Mouse (Mus musculus) limb, embryonic 13.5 days (tissue): ENCODE measurements around the gene Abcd4. TPM values are rescaled to one million over a fixed set of nuclear protein-coding genes. Genes with fewer than 3 reads are reported as not detected.

Experiments
- ATAC-seq: fragments of 200-750 bp; cut with Nextera tagmentation; 2 replicates; pipeline ENCODE4 v1.8.0; 2017; ENCODE audit warnings: low read depth, moderate number of reproducible peaks, moderate TSS enrichment; ENCODE audit not compliant: low FRiP score
- H3K27ac ChIP-seq: fragments of 300-500 bp; sonication (generic); 2 replicates; pipeline ENCODE4 v1.5.1; 2015; ENCODE audit warnings: inconsistent platforms, mild to moderate bottlenecking, moderate library complexity
- H3K27me3 ChIP-seq: fragments of 300-500 bp; sonication (generic); 2 replicates; pipeline ENCODE4 v1.6.1; 2015; ENCODE audit warnings: mild to moderate bottlenecking, inconsistent platforms
- H3K36me3 ChIP-seq: fragments of 300-500 bp; sonication (generic); 2 replicates; pipeline ENCODE4 v1.6.1; 2015; ENCODE audit warnings: inconsistent platforms, mild to moderate bottlenecking, moderate library complexity
- H3K4me1 ChIP-seq: fragments of 300-500 bp; sonication (generic); 2 replicates; pipeline ENCODE4 v1.6.1; 2015; ENCODE audit warnings: inconsistent platforms
- H3K4me2 ChIP-seq: fragments of 300-500 bp; sonication (generic); replicated peaks from 2 replicates; pipeline ENCODE4 v1.6.1; 2015; ENCODE audit warnings: inconsistent platforms, mild to moderate bottlenecking, moderate library complexity
- H3K4me3 ChIP-seq: fragments of 300-500 bp; sonication (generic); 2 replicates; pipeline ENCODE4 v1.5.1; 2015; ENCODE audit warnings: moderate library complexity, mild to moderate bottlenecking, inconsistent platforms
- H3K9ac ChIP-seq: fragments of 300-500 bp; sonication (generic); 2 replicates; pipeline ENCODE4 v1.6.1; 2015; ENCODE audit warnings: mild to moderate bottlenecking, inconsistent platforms
- H3K9me3 ChIP-seq: fragments of 300-500 bp; sonication (generic); 2 replicates; pipeline ENCODE4 v1.6.1; 2016; ENCODE audit warnings: inconsistent platforms
- WGBS: fragments of 180-500 bp; shearing (Covaris S2); methylation state at CpG from one replicate; pipeline ENCODE4 v1.1.7; 2015; 5-methylcytosine and 5-hydroxymethylcytosine counted together
- polyA plus RNA-seq: library from polyadenylated mRNA; unstranded; fragments of >200 nt; fragmentation: Nextera tagmentation; extraction: Ambion mirVana; gene quantifications from 2 replicates; pipeline ENCODE4 v1.2.1, GENCODE M21; 2015

Abcd4 gene
- polyA plus RNA-seq, 1 experiment from 2014 or later = 19.7 TPM

DNA sequence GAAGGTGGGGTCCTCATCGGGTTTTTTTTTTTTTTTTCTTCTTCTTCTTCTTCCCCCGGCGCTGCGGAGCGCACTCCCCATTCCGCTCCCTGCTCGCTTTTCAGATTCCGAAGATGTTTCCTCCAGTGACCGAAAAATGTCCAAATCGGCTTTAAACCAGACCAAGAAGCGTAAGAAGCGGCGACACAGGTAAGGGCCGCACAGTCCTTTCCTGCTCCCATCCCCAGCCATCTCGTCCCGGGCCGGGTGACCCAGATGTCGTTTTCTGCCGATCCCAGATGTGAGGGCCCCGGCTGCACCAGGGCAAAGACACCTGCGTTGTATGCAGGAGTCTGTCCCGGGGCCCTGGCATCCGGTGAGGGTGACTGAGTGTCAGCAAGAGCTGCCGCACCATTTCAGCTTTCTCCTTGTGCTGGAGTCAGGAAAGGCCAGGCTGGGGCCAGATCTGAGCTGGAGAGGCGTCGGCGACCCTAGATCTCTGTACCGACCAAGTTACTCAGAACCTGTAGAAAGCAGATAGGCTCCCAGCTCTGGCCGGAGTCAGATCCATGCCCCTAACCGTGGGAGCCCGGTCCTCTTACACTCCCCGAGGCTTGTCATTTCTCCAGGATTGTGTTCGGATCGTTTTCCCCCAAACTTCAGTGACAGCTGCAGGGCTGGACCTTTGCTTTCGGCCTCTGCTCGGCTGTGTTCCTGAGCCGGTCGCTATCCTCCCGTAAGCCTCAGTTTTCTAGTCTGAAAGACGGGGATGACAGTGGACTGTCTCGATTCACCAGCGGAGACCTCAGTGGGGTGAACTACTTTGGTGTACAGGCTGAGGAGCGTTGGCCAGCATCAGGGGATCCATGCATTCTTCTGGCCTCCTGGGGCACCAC, 45.5 kb downstream of the Abcd4 start:
- Histone ChIP-seq H3K27ac (no peak overlapping the region), H3K9ac (peak overlapping the region; percentile 8; the same call in 1 of the 2 replicates), H3K9me3 (no peaks in the 10 kb centered on the region), H3K4me3 (peak overlapping the region; percentile 21), H3K36me3 (no peaks in the 10 kb centered on the region), H3K27me3 (peaks cover 97% of the 10 kb centered on the region), H3K4me2 (peak overlapping the region; percentile 39), H3K4me1 (peaks cover 25% of the 10 kb centered on the region)
- no peak for ATAC-seq
- under 1% methylated on average over 43 of the region's 43 CpGs for WGBS

- H3K9ac ChIP-seq = no peak overlapping the region
Measured at GRCm38 (mm10) chr12:84570694-84571415, 46.4 kb downstream of the Abcd4 start.

DNA sequence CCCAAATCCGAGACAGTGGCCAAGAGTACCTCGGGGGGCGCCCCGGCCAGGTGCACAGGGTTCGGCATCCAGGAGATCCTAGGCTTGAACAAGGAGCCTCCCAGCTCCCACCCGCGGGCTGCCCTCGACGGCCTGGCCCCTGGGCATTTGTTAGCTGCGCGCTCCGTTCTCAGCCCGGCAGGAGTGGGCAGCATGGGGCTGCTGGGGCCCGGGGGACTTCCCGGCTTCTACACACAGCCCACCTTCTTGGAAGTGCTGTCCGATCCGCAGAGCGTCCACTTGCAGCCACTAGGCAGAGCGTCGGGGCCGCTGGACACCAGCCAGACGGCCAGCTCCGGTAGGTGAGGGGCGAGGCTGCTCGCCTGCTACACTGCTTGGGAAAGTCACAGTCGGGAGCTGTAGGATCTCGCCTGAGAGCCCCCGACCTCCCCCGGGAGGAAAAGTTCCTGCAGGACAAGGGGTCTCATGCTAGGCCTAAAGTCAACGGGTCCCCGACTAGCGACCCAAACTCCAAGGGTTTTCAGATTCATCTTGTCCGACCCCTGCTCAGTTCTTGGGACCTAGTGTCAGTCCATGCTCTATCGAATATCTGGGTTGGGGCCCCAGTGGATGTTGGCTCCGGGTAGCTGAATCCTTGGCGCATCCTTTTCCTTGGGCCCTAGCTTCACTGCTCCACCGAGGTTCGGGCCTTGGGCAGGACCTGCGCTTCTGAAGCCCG, 47.1 kb downstream of the Abcd4 start:
- no peaks in the 10 kb centered on the region for H3K36me3 ChIP-seq
- peaks cover 88% of the 10 kb centered on the region for H3K27me3 ChIP-seq
- peaks cover 25% of the 10 kb centered on the region for H3K4me1 ChIP-seq
- WGBS = under 1% methylated on average over 36 of the region's 40 CpGs
- H3K4me2 ChIP-seq = peak overlapping the region; percentile 50
- H3K4me3 ChIP-seq = peak overlapping the region; percentile 29
- H3K27ac ChIP-seq = no peak overlapping the region
- ATAC-seq = 0 out of 2 replicates have a peak, but pooled peaks have one; percentile 24
- no peaks in the 10 kb centered on the region for H3K9me3 ChIP-seq
- no peak overlapping the region for H3K9ac ChIP-seq

More at GRCm38 (mm10) chr12:84570694-84571415, 46.4 kb downstream of the Abcd4 start:
- no peaks in the 10 kb centered on the region for H3K9me3 ChIP-seq
- 2% methylated on average over 34 of the region's 34 CpGs for WGBS
- H3K4me2 ChIP-seq = peak overlapping the region; percentile 50
- ATAC-seq = no peak
- H3K4me3 ChIP-seq = peak overlapping the region; percentile 21
- H3K4me1 ChIP-seq = peaks cover 25% of the 10 kb centered on the region
- H3K27me3 ChIP-seq = peaks cover 95% of the 10 kb centered on the region
- H3K27ac ChIP-seq = no peak overlapping the region
- H3K36me3 ChIP-seq = no peaks in the 10 kb centered on the region

DNA sequence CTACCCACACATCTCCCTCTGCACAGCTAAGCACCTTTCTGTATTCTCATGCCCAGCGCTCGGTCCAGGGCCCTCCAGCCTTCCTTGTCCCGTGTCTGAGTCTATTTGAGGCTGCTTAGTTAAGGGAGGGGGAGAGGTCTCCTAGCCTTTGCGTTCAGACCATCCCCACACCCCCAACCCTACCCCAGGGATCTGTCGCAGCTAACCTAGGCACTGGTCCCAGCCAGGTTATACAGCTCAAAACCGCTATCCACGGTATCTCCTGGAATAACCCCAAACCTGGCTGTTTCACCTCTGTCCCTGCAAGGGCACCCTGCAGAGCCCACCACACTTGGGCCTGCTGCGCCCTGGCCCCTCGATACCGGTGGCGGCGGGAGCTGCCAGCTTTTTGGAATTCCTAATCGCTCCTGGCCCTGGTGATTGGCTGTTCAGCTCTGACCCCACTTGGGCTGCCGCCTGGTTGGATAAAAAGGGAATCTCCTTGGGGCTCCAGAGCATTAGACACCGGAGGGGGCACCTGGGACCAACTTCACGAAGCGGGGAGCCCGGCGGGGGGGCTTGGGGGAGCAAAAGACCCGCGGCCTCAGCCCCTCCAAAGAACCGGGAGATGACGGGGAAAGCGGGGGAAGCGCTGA, 47.8 kb downstream of the Abcd4 start, which contains the start of gene Vsx2:
Gene Vsx2, plus strand, starts transcription at position 427 of the 635 bp plus-strand sequence.
- no peaks in the 10 kb centered on the region for H3K9me3 ChIP-seq
- H3K4me2 ChIP-seq = peak within 1 kb of the TSS; percentile 50
- peaks cover 87% of the 10 kb centered on the region for H3K27me3 ChIP-seq
- H3K4me1 ChIP-seq = peaks cover 25% of the 10 kb centered on the region
- no peak for ATAC-seq
- no peaks in the 10 kb centered on the region for H3K36me3 ChIP-seq
- H3K4me3 ChIP-seq = peak within 1 kb of the TSS; percentile 29
- 1% methylated on average over 25 of the region's 25 CpGs for WGBS
- H3K9ac ChIP-seq = no peak within 1 kb of the TSS
- no peak within 1 kb of the TSS for H3K27ac ChIP-seq

- Histone ChIP-seq H3K27me3 (peaks cover 74% of the 10 kb centered on the region), H3K4me2 (no peak overlapping the region), H3K9ac (no peak overlapping the region), H3K4me1 (peaks cover 25% of the 10 kb centered on the region), H3K4me3 (no peak overlapping the region), H3K36me3 (no peaks in the 10 kb centered on the region), H3K27ac (no peak overlapping the region), H3K9me3 (no peaks in the 10 kb centered on the region)
- ATAC-seq = no peak
- 78% methylated on average over 6 of the region's 6 CpGs for WGBS
Measured at GRCm38 (mm10) chr12:84567576-84567975, 49.6 kb downstream of the Abcd4 start.

GRCm38 (mm10) chr12:84562558-84562957, 54.7 kb downstream of the Abcd4 start:
- Histone ChIP-seq H3K27ac (no peak overlapping the region), H3K4me1 (no peaks in the 10 kb centered on the region), H3K4me2 (no peak overlapping the region), H3K4me3 (no peak overlapping the region), H3K9ac (no peak overlapping the region), H3K9me3 (no peaks in the 10 kb centered on the region; the same call in 1 of the 2 replicates), H3K27me3 (peaks cover 23% of the 10 kb centered on the region), H3K36me3 (no peaks in the 10 kb centered on the region)
- ATAC-seq = no peak
- 52% methylated on average over 4 of the region's 4 CpGs for WGBS

DNA sequence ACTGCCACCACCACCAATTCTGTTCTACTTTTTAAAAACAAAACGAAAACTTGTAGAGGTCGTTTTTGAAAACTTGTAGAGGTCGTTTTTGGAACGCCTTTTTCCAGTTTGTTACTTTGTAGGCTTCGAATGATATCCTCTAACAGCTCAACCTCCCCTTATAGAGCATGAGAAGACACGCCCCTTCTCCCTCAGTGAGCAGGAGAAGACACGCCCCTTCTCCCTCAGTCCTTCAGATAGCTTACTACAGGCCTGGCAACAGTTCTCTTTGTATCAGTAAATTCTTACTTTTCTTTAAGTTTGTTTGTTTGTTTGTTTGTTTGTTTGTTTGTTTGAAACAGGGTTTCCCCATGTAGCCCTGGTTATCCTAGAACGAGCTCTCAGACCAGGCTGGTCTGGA, 62.0 kb downstream of the Abcd4 start:
- Histone ChIP-seq H3K27ac (no peak overlapping the region), H3K4me1 (no peaks in the 10 kb centered on the region), H3K4me3 (no peak overlapping the region), H3K9me3 (no peaks in the 10 kb centered on the region; the same call in 1 of the 2 replicates), H3K4me2 (no peak overlapping the region), H3K9ac (no peak overlapping the region), H3K36me3 (no peaks in the 10 kb centered on the region), H3K27me3 (no peaks in the 10 kb centered on the region)
- ATAC-seq = no peak
- WGBS = 57% methylated on average over 8 of the region's 8 CpGs

Other genes with a start within 250 kb of the Abcd4 start
- 10.2 and 11.6 TPM in 2 replicates for gene Entpd5, start 208.4 kb downstream of the Abcd4 start, polyA plus RNA-seq
- 1.0 and 1.3 TPM in 2 replicates for gene Bbof1, start 208.3 kb downstream of the Abcd4 start, polyA plus RNA-seq
- 27.8 and 27.9 TPM in 2 replicates for gene Rnf113a2, start 200.2 kb downstream of the Abcd4 start, polyA plus RNA-seq
- 35.6 and 36.5 TPM in 2 replicates for gene Aldh6a1, start 166.4 kb downstream of the Abcd4 start, polyA plus RNA-seq
- gene Lin52, start 166.0 kb downstream of the Abcd4 start, polyA plus RNA-seq = 26.8 and 27.5 TPM in 2 replicates
- gene Vsx2, start 47.7 kb downstream of the Abcd4 start, polyA plus RNA-seq = 0.25 and 0.33 TPM in 2 replicates
- gene Vrtn, start 23.6 kb upstream of the Abcd4 start, polyA plus RNA-seq = 0.10 and 0.13 TPM in 2 replicates
- not detected in 2 replicates for gene Syndig1l, start 81.4 kb upstream of the Abcd4 start, polyA plus RNA-seq
- 78.9 and 79.4 TPM in 2 replicates for gene Npc2, start 155.7 kb upstream of the Abcd4 start, polyA plus RNA-seq
- 152 and 153 TPM in 2 replicates for gene Isca2, start 155.8 kb upstream of the Abcd4 start, polyA plus RNA-seq